Comparison of ENCODE assay signal across 24 mouse cellular contexts in genomic region chr8:10391096-10391683, GRCm38 (mm10).
A peak's percentile ranks its signal among the peaks of the same experiment; 100 is the strongest.
DNase-seq lines count a peak whose midpoint lies in the region; ATAC-seq and TF ChIP-seq lines count a peak whose summit lies in the region.
"Had no signal": no experiment of that assay in that cellular context is flagged by ENCODE, and none has a peak within 500 bp of the region (broad histone marks: within the 10 kb centered on the region; RNA-seq: fewer than 3 reads in every experiment).

No protein-coding gene starts in this region.

- WGBS in embryonic facial prominence, embryonic 14.5 days = 58% methylated on average over 7 of the region's 7 CpGs
- 80% methylated on average over 7 of the region's 7 CpGs for WGBS in embryonic facial prominence, embryonic 10.5 days
- whole genome bisulfite sequencing in midbrain, embryonic 11.5 days = 36% methylated on average over 7 of the region's 7 CpGs
- 23% methylated on average over 7 of the region's 7 CpGs for WGBS in midbrain, postnatal 0 days
- 18% methylated on average over 7 of the region's 7 CpGs for WGBS in forebrain, postnatal 0 days
- WGBS in stomach, postnatal 0 days = 72% methylated on average over 7 of the region's 7 CpGs

- no peak for TF ChIP-seq CTCF in midbrain, postnatal 0 days (IDR thresholded peaks at IDR 0.05)
- TF ChIP-seq CTCF in forebrain, postnatal 0 days (IDR thresholded peaks at IDR 0.05; ENCODE audit: low read depth) = no peak
- no peak for TF ChIP-seq CTCF in stomach, postnatal 0 days (IDR thresholded peaks at IDR 0.05; ENCODE audit: low read depth)

- no peaks in the 10 kb centered on the region for H3K9me3 ChIP-seq in embryonic facial prominence, embryonic 14.5 days (ENCODE audit: control insufficient read depth, low read length)
- no peaks in the 10 kb centered on the region for H3K9me3 ChIP-seq in embryonic facial prominence, embryonic 10.5 days
- no peaks in the 10 kb centered on the region for H3K9me3 ChIP-seq in midbrain, embryonic 11.5 days (ENCODE audit: control insufficient read depth, low read length)
- H3K9me3 ChIP-seq in midbrain, postnatal 0 days (ENCODE audit: low read length) = no peaks in the 10 kb centered on the region
- H3K9me3 ChIP-seq in forebrain, postnatal 0 days (ENCODE audit: low read length) = no peaks in the 10 kb centered on the region
- no peaks in the 10 kb centered on the region for H3K9me3 ChIP-seq in stomach, postnatal 0 days (ENCODE audit: control insufficient read depth, low read length)
- H3K9me3 ChIP-seq: limb, embryonic 12.5 days; liver, embryonic 12.5 days; neural tube, embryonic 15.5 days had no signal

- H3K27me3 ChIP-seq in embryonic facial prominence, embryonic 14.5 days (replicated peaks; ENCODE audit: control insufficient read depth, insufficient read depth, low read length) = no peaks in the 10 kb centered on the region
- 0 out of 2 replicates have a peak, but pooled peaks cover 3% of the 10 kb centered on the region for H3K27me3 ChIP-seq in embryonic facial prominence, embryonic 10.5 days (replicated peaks; ENCODE audit: low read depth, poor library complexity, severe bottlenecking)
- H3K27me3 ChIP-seq in midbrain, embryonic 11.5 days (ENCODE audit: control insufficient read depth, insufficient read depth, low read length) = no peaks in the 10 kb centered on the region
- H3K27me3 ChIP-seq in midbrain, postnatal 0 days (ENCODE audit: insufficient read depth, low read length) = 0 out of 2 replicates have a peak, but pooled peaks cover 2% of the 10 kb centered on the region
- no peaks in the 10 kb centered on the region for H3K27me3 ChIP-seq in forebrain, postnatal 0 days (ENCODE audit: insufficient read depth, low read length)
- H3K27me3 ChIP-seq in stomach, postnatal 0 days (ENCODE audit: control insufficient read depth, insufficient read depth, low read length) = no peaks in the 10 kb centered on the region
- H3K27me3 ChIP-seq: limb, embryonic 12.5 days; liver, embryonic 12.5 days; neural tube, embryonic 15.5 days had no signal

- no peak overlapping the region for H3K4me2 ChIP-seq in embryonic facial prominence, embryonic 14.5 days (ENCODE audit: low read depth, low read length)
- H3K4me2 ChIP-seq in midbrain, embryonic 11.5 days = no peak overlapping the region
- no peak overlapping the region for H3K4me2 ChIP-seq in midbrain, postnatal 0 days (ENCODE audit: low read depth, low read length, poor library complexity, severe bottlenecking)
- no peak overlapping the region for H3K4me2 ChIP-seq in forebrain, postnatal 0 days (ENCODE audit: low read depth)
- H3K4me2 ChIP-seq in stomach, postnatal 0 days (replicated peaks; ENCODE audit: low read depth) = no peak overlapping the region
- H3K4me2 ChIP-seq: limb, embryonic 12.5 days; liver, embryonic 12.5 days; neural tube, embryonic 15.5 days had no signal

- ATAC-seq in embryonic facial prominence, embryonic 14.5 days (ENCODE audit: low read depth) = no peak
- ATAC-seq in midbrain, embryonic 11.5 days (ENCODE audit: low FRiP score) = peak; percentile 64
- ATAC-seq in midbrain, postnatal 0 days (ENCODE audit: low FRiP score) = no peak
- ATAC-seq in forebrain, postnatal 0 days = peak; percentile 46; the same call in 1 of the 2 replicates
- no peak for ATAC-seq in stomach, postnatal 0 days (ENCODE audit: low FRiP score, low TSS enrichment)
- ATAC-seq: activated CD4-positive, CD25-positive, alpha-beta regulatory T cell, adult 4 months; liver, embryonic 12.5 days had no signal

- H3K36me3 ChIP-seq in embryonic facial prominence, embryonic 14.5 days (ENCODE audit: control insufficient read depth, insufficient read depth, low read length) = no peaks in the 10 kb centered on the region
- no peaks in the 10 kb centered on the region for H3K36me3 ChIP-seq in embryonic facial prominence, embryonic 10.5 days (replicated peaks)
- no peaks in the 10 kb centered on the region for H3K36me3 ChIP-seq in midbrain, embryonic 11.5 days (ENCODE audit: control insufficient read depth, insufficient read depth, low read length)
- H3K36me3 ChIP-seq in midbrain, postnatal 0 days (ENCODE audit: insufficient read depth, low read length) = peaks cover 4% of the 10 kb centered on the region; the same call in 1 of the 2 replicates
- H3K36me3 ChIP-seq in forebrain, postnatal 0 days (ENCODE audit: insufficient read depth) = peaks cover 6% of the 10 kb centered on the region
- H3K36me3 ChIP-seq in stomach, postnatal 0 days (ENCODE audit: control insufficient read depth, insufficient read depth, low read length) = no peaks in the 10 kb centered on the region
- H3K36me3 ChIP-seq: limb, embryonic 12.5 days; liver, embryonic 12.5 days; neural tube, embryonic 15.5 days had no signal

- TF ChIP-seq EP300 in stomach, postnatal 0 days (optimal IDR thresholded peaks at IDR 0.05) = no peak

- no peak overlapping the region for H3K27ac ChIP-seq in embryonic facial prominence, embryonic 14.5 days (replicated peaks; ENCODE audit: low read depth, low read length)
- H3K27ac ChIP-seq in embryonic facial prominence, embryonic 10.5 days (replicated peaks) = no peak overlapping the region
- no peak overlapping the region for H3K27ac ChIP-seq in midbrain, embryonic 11.5 days (ENCODE audit: low read depth, low read length)
- no peak overlapping the region for H3K27ac ChIP-seq in midbrain, postnatal 0 days (ENCODE audit: low read depth, low read length)
- no peak overlapping the region for H3K27ac ChIP-seq in forebrain, postnatal 0 days (ENCODE audit: low read depth, low read length)
- no peak overlapping the region for H3K27ac ChIP-seq in stomach, postnatal 0 days (replicated peaks)
- H3K27ac ChIP-seq: kidney, postnatal 0 days; limb, embryonic 12.5 days; liver, embryonic 12.5 days; neural tube, embryonic 15.5 days had no signal

- no peak overlapping the region for H3K9ac ChIP-seq in embryonic facial prominence, embryonic 14.5 days (ENCODE audit: low read depth, low read length)
- H3K9ac ChIP-seq in midbrain, embryonic 11.5 days (ENCODE audit: low read length) = no peak overlapping the region
- H3K9ac ChIP-seq in midbrain, postnatal 0 days (replicated peaks; ENCODE audit: low read length, poor library complexity, severe bottlenecking) = no peak overlapping the region
- no peak overlapping the region for H3K9ac ChIP-seq in forebrain, postnatal 0 days
- H3K9ac ChIP-seq in stomach, postnatal 0 days (ENCODE audit: low read length) = no peak overlapping the region
- H3K9ac ChIP-seq: limb, embryonic 12.5 days; liver, embryonic 12.5 days; neural tube, embryonic 15.5 days had no signal

- H3K4me3 ChIP-seq in embryonic facial prominence, embryonic 14.5 days (ENCODE audit: low read depth, low read length) = no peak overlapping the region
- H3K4me3 ChIP-seq in embryonic facial prominence, embryonic 10.5 days = no peak overlapping the region
- H3K4me3 ChIP-seq in midbrain, embryonic 11.5 days (ENCODE audit: low read depth, low read length) = no peak overlapping the region
- H3K4me3 ChIP-seq in midbrain, postnatal 0 days (ENCODE audit: low read depth, low read length) = no peak overlapping the region
- H3K4me3 ChIP-seq in forebrain, postnatal 0 days (ENCODE audit: low read depth, low read length) = no peak overlapping the region
- no peak overlapping the region for H3K4me3 ChIP-seq in stomach, postnatal 0 days (ENCODE audit: low read depth, low read length)
- H3K4me3 ChIP-seq: limb, embryonic 12.5 days; liver, embryonic 12.5 days; neural tube, embryonic 15.5 days had no signal

- no peaks in the 10 kb centered on the region for H3K4me1 ChIP-seq in embryonic facial prominence, embryonic 14.5 days (ENCODE audit: control insufficient read depth, insufficient read depth, low read length)
- 0 out of 2 replicates have a peak, but pooled peaks cover 5% of the 10 kb centered on the region for H3K4me1 ChIP-seq in embryonic facial prominence, embryonic 10.5 days
- peaks cover 4% of the 10 kb centered on the region; the same call in 1 of the 2 replicates for H3K4me1 ChIP-seq in midbrain, embryonic 11.5 days (ENCODE audit: control insufficient read depth, insufficient read depth, low read length)
- H3K4me1 ChIP-seq in midbrain, postnatal 0 days (ENCODE audit: insufficient read depth, low read length) = no peaks in the 10 kb centered on the region
- no peaks in the 10 kb centered on the region for H3K4me1 ChIP-seq in forebrain, postnatal 0 days (ENCODE audit: insufficient read depth)
- no peaks in the 10 kb centered on the region for H3K4me1 ChIP-seq in stomach, postnatal 0 days (replicated peaks; ENCODE audit: control insufficient read depth, insufficient read depth)
- H3K4me1 ChIP-seq: limb, embryonic 12.5 days; liver, embryonic 12.5 days had no signal

- DNase-seq in embryonic facial prominence, embryonic 14.5 days (ENCODE audit: low spot score) = peak; percentile 18
- DNase-seq in embryonic facial prominence, embryonic 10.5 days (ENCODE audit: low spot score) = no peak
- DNase-seq in midbrain, embryonic 11.5 days (ENCODE audit: low spot score, missing footprints) = no peak
- DNase-seq in midbrain, postnatal 0 days (ENCODE audit: low spot score) = no peak
- DNase-seq in forebrain, postnatal 0 days = peak; percentile 47
- DNase-seq in stomach, postnatal 0 days (ENCODE audit: low spot score) = peak; percentile 2
- no peak for DNase-seq in layer of hippocampus, postnatal 25 days (ENCODE audit: extremely low spot score in 1 of 2, low spot score in 1 of 2)
- no peak for DNase-seq in embryo, embryonic 10 days (ENCODE audit: low spot score)
- DNase-seq: adrenal gland, adult 8-10 months; cerebellum, adult 2 months; cerebellum, postnatal 36 days; gastrocnemius, postnatal 25 days; kidney, adult 2 months; layer of hippocampus, postnatal 36 days; lung, adult 18-20 months; lung, postnatal 10 days; right cerebral cortex, adult 18-20 months; right cerebral cortex, postnatal 4 days; thymus, adult 2 months had no signal

Comparison
In these comparisons a context has a peak if more than half of its experiments do, and no peak if none do; other contexts are left out.
1. ATAC-seq: peak in midbrain, embryonic 11.5 days (single experiment) and forebrain, postnatal 0 days (single experiment); none in embryonic facial prominence, embryonic 14.5 days (single experiment), midbrain, postnatal 0 days (single experiment) and stomach, postnatal 0 days (single experiment).
2. DNase-seq: peak in embryonic facial prominence, embryonic 14.5 days (single experiment), forebrain, postnatal 0 days (single experiment) and stomach, postnatal 0 days (single experiment); none in embryonic facial prominence, embryonic 10.5 days (single experiment), midbrain, embryonic 11.5 days (single experiment), midbrain, postnatal 0 days (single experiment), layer of hippocampus, postnatal 25 days (0 of 2) and embryo, embryonic 10 days (single experiment).